Mouse (Mus musculus) retina, postnatal 1 day (tissue): ENCODE measurements around the gene Rnf5.

ENCODE experiments used
- DNase-seq: peaks from one replicate; pipeline ENCODE4 v3.0.0-alpha.2; 2012

The Rnf5 gene

DNA sequence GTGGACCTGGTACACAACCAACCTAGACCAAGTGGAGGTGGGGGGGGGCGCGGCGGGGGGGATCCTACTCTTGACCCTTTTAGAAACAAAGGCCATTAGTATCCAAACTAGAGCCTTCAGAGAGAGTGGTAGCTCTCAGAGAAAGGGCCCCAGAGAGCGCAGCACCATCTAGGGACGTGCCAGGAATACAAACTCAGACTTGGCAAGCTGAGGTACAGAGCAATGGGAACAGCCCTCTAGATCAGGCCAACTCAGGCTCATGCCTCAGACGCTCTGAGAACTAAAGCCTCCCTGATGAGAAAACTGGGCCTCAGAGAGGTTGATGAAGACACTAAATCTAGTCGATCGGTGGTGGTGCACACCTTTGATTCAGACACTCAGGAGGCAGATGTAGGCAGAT is 18.4 kb downstream of the Rnf5 start:
- DNase-seq: no peak

DNA sequence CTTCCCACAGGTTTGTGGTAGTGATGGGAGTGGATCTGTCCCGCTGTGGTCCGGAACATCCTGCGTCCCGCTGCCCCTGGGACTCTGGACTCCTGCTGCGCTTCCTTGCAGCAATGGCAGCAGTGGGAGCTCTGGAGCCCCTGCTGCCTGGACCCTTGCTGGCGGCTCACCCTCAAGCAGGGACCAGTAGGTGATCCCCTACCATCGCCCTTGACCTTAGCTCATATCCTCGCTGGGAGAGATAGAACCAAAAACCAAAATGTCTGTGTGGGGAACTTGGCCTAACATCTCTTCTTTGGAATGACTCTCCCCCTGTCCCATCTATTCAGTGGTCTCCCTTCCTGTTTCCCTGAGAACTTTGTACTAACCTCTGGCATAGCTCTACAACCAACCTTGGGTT is 19.7 kb downstream of the Rnf5 start:
- no peak for DNase-seq

DNA sequence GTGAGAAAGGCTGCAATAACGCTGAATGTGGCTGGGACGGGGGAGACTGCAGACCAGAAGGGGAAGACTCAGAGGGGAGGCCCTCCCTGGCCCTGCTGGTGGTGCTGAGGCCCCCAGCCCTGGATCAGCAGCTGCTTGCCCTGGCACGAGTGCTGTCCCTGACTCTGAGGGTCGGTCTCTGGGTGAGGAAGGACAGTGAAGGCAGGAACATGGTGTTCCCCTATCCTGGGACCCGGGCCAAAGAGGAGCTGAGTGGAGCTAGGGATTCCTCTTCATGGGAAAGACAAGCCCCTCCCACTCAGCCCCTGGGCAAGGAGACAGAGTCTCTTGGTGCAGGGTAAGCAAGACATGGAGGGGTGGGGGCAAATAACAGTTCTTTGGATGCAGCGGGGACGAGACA is 20.1 kb downstream of the Rnf5 start:
- DNase-seq: no peak

DNA sequence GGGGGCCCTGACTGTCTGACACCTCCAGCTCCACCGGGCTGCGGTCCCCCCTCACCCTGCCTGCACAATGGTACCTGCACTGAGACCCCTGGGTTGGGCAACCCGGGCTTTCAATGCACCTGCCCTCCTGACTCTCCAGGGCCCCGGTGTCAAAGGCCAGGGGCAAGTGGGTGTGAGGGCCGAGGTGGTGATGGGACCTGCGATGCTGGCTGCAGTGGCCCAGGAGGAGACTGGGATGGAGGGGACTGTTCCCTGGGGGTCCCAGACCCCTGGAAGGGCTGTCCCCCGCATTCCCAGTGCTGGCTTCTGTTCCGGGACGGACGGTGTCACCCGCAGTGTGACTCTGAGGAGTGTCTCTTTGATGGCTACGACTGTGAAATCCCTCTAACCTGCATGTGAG is 21.0 kb downstream of the Rnf5 start:
- DNase-seq: no peak

- DNase-seq: no peak
These were observed 25.4 kb downstream of the Rnf5 start for GRCm38 (mm10) chr17:34578070-34578469.

- no peak for DNase-seq
These were observed 26.9 kb downstream of the Rnf5 start for GRCm38 (mm10) chr17:34576577-34576976.

DNA sequence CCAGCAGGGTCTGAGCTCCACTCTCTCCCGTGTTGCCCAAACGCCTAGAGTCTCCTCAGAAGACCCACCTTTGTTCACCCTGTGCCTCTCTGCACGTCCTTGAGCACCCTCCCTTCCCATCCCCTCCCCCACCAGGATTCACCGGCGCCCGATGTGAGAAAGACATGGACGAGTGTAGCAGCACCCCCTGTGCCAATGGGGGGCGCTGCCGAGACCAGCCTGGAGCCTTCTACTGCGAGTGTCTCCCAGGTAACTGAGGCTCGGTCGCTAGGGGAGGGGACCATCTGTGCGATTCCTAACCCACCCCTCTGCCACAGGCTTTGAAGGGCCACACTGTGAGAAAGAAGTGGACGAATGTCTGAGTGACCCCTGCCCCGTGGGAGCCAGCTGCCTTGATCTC is 31.1 kb downstream of the Rnf5 start:
- peak; percentile 46 for DNase-seq

DNA sequence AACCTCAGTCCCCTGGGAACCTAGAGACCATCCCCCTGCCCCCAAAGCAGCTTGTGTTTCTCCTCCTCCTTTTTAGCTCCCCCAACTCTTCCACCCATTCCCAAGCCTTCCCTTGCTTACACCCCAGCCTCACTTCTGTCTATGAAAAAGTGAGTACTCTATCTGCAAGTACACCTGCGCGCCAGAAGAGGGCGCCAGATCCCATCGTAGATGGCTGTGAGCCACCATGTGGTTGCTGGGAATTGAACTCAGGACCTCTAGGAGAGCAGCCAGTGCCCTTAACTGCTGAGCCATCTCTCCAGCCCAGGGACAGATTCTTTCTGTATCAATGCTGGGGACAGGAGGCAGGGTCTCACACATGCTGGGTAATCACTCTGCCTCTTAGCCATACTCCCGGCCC is 31.6 kb downstream of the Rnf5 start:
- DNase-seq: no peak

DNA sequence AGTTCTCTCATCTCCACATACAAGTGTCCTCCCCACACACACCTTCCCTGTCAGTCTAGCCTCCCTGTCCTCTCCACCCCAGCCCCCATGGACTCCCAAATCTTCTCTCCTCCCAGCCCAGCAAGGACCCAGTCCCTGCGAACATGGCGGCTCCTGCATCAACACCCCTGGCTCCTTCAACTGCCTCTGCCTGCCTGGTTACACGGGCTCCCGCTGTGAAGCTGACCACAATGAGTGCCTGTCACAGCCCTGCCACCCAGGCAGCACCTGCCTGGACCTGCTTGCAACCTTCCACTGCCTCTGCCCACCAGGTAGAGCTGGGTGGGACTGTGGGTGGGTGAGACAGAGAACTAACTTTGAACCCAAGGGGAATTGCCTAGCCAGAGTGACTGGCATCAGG is 33.6 kb downstream of the Rnf5 start:
- DNase-seq: no peak

DNA sequence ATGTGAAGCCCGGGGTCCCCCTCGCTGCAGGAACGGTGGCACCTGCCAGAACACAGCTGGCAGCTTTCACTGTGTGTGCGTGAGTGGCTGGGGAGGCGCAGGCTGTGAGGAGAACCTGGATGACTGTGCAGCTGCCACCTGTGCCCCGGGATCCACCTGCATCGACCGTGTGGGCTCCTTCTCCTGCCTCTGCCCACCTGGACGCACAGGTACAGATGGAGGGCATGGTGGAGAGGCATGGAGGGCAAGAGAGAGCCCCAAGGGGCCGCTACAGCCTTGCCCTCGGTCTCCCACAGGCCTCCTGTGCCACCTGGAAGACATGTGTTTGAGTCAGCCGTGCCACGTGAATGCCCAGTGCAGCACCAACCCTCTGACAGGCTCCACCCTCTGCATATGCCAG is 35.1 kb downstream of the Rnf5 start:
- DNase-seq: no peak

- DNase-seq: no peak
These were observed 36.2 kb downstream of the Rnf5 start for GRCm38 (mm10) chr17:34567311-34567710.

DNA sequence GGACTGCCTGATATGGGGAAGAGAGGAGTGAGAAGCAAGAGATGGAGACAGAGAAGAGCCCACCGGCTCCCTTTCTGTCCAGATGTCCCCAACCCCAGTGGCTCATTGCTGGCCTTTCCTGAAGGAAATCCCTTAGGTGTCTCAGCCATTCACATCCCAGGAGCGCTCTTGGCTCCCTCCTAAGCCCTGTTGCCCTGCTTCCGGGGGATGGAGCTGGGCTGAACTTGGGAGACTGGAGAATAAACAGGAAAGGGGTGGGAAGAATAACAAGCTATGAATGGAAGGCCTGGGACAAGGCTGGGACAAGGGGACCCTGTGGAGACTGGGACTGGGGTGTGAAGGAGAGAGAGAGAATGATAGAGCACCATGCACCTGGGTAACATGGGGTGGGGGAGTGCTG is 38.7 kb downstream of the Rnf5 start:
- no peak for DNase-seq

GRCm38 (mm10) chr17:34564003-34564421 is 39.5 kb downstream of the Rnf5 start, which contains the start of gene Notch4:
Gene Notch4, plus strand, starts transcription at chr17:34564268.
- peak; percentile 13 for DNase-seq

DNA sequence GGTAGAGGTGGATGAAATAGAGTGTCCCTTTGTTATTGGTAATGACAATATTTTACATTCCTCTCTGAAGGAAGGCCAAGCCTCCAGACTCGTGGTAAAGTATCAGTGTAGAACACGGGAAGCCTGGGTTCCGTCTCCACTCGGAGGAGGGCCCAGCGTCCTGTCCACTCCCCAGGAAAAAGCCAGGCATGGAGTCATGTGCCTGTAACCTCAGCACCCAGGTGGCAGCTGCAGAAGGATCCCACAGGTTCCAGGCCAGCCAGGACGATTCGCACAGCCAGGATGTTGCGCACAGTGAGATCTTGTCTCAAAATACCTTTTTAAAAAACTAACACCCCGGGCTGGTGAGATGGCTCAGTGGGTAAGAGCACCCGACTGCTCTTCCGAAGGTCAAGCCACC is 40.1 kb downstream of the Rnf5 start:
- no peak for DNase-seq

DNA sequence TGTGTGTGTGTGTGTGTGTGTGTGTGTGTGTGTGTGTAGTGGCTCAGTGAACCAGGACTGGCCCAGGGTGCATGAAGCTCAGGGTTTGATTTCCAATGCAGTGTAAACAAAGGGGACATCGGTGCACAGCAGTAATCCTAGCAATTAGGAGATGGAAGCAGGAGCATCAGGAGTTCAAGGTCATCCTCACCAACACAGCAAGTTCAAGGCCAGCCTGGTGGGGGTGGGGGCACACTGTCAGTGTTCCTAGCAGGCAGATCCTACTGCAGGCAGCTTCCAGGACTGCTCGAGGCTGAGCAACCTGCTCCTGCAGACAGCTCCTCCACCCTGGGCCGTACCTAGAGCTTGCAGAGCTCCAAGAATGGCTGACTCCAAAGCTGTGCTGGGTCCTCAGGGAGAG is 40.9 kb downstream of the Rnf5 start:
- DNase-seq: no peak

- peak; percentile 44 for DNase-seq
These were observed 42.3 kb downstream of the Rnf5 start for GRCm38 (mm10) chr17:34561200-34561599.

- DNase-seq: no peak
These were observed 43.1 kb downstream of the Rnf5 start for GRCm38 (mm10) chr17:34560438-34560837.

DNA sequence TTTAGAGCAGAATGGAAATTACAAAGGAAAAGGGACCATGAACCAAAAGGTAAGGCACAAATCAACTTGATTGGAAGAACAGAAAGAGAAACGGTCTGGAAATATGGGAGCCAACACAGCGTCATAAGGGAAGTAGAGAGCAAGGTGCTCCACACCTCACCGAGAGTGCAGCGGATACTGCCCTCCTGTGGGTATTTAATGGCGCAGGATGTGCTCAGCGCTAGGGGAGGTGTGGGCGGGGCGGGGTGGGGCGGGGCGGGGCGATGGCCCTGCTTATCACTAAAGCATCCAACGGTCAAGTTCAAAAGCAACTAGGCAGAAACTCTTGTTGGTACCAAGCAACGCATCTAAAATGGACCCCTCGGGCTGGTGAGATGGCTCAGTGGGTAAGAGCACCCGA is 43.6 kb downstream of the Rnf5 start:
- no peak for DNase-seq

- no peak for DNase-seq
These were observed 44.4 kb downstream of the Rnf5 start for GRCm38 (mm10) chr17:34559116-34559515.

DNA sequence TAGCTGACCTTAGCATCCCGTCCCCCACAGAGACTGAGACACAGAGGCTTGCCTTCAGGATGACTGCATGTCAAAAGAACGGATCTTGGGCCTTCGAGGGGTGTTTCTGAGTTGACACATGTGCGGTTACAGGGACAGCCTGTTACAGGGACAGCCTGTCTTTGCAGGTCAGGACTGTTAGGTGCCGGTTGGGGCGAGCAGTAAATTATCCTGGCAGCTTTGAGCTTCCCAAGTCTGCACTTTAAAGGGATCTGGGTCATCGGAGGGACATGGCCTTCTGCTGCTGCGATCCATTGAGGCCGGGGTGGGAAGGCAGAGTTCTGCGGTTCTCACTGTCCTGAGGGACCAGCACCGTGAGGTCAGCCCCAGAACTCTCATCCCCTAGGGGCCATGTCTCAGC is 46.1 kb downstream of the Rnf5 start:
- DNase-seq: no peak

- DNase-seq: no peak
These were observed 47.1 kb downstream of the Rnf5 start for GRCm38 (mm10) chr17:34556406-34556805.

GRCm38 (mm10) chr17:34555483-34555882 is 48.0 kb downstream of the Rnf5 start:
- peak; percentile 79 for DNase-seq
